Mouse (Mus musculus): ENCODE measurements around the gene Nhlh1.

The Nhlh1 gene

GRCm38 (mm10) chr1:172057491-172057921 lies at the start of gene Nhlh1:
Nhlh1 (minus strand) TSS chr1:172057573.
- DNase-seq (ENCODE audit: low read depth, low spot score), result no peak

DNA sequence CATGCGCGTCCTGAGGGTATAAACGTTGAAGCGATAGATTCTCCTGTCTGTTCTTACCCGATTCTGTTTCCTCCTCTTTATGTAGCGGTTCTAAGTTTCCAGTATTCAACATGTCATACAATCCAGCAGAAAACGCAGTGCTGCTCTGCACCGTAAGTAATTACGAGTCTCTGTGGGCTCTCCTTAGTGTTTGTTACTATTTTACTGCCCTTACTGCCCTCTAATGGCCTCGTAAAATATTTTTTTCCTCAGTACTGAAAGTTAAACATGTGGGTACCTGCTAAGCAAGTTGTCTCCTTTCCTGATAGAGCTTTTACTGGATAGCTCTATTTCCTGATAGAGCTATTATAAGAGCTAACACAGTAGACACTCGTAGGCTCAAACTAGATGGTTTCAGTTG lies 47.7 kb upstream of the Nhlh1 start:
- no peak for DNase-seq (ENCODE audit: low read depth, low spot score)

- DNase-seq (ENCODE audit: low read depth, low spot score), result no peak
Measured at GRCm38 (mm10) chr1:172103619-172104018, 46.2 kb upstream of the Nhlh1 start.

- no peak for DNase-seq (ENCODE audit: low read depth, low spot score)
Measured at GRCm38 (mm10) chr1:172099325-172100033, 42.1 kb upstream of the Nhlh1 start.

- no peak for DNase-seq (ENCODE audit: low read depth, low spot score)
Measured at GRCm38 (mm10) chr1:172095202-172095601, 37.8 kb upstream of the Nhlh1 start.

- DNase-seq (ENCODE audit: low read depth, low spot score), result no peak
Measured at GRCm38 (mm10) chr1:172094295-172094694, 36.9 kb upstream of the Nhlh1 start.

- DNase-seq (ENCODE audit: low read depth, low spot score), result no peak
Measured at GRCm38 (mm10) chr1:172093522-172093921, 36.1 kb upstream of the Nhlh1 start.

DNA sequence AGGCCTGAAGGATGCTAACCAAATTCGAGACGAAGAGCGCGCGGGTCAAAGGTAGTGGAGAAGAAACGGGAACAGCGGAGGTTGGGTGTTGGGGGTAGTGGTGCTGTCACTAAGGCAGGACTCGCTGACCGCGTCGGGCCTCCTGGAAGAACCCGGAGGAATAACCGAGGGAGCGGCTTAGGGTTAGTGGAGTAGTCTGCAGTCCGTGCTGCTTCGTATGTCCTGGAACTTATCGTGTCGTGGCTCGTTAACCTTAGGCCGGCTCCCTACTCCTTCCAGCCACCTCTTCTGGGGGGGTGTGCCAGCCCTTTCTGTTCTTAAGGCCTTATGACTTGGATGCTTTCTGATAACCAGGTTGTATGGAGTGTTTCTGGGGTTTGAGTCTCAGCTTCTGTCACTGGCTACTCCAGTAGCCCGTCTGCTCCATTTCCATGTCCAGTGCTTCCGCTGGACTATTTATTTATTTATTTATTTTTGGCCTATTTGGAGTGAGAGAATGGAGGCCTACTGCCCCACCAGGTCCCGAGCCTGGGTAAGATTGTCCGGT lies 25.6 kb upstream of the Nhlh1 start:
- no peak for DNase-seq (ENCODE audit: low read depth, low spot score)

DNA sequence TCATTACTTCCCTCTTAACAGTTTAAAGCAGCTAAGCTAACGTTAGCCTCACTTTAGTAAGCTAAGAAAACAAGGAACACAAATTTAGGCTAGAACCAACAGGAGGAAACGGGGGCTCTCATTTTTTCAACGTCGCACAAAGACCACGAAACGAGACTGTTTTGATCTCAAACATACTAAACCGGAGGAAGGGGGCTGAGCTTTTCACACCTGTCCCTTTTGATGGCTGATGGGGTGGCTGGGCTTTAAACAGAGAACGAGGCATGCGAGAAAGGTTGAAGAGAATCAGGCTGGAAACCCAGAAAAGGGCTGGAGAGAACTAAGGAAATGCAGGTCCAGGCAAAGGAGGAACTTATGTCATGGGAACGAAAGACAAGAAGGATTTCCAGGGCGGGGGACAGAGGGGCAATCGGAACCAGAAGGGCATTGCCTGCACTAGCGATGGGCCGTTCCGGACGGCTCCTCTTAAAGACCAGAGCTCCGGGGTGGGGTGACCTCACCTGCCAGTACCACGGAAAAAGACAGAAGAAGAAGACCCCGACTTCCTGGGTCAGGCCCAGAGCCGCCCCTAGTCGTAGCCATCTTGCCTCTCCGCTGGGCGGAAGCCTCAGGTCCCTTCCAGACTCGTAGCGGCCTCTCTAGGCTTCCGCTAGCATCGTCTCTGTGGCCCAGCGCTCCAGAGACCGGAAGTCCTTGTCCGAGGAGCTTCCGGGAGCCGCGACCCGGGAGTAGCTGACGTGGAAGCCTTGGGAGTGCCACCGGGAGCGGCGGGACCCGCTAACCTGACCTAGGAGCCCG lies 24.9 kb upstream of the Nhlh1 start, which contains the start of the genes Copa and Ncstn:
TSS of gene Copa (plus strand) at position 429 of the 798 bp plus-strand sequence.
TSS of gene Ncstn (minus strand) at position 695 of the 798 bp plus-strand sequence.
- DNase-seq (ENCODE audit: low read depth, low spot score), result peak; percentile 74

DNA sequence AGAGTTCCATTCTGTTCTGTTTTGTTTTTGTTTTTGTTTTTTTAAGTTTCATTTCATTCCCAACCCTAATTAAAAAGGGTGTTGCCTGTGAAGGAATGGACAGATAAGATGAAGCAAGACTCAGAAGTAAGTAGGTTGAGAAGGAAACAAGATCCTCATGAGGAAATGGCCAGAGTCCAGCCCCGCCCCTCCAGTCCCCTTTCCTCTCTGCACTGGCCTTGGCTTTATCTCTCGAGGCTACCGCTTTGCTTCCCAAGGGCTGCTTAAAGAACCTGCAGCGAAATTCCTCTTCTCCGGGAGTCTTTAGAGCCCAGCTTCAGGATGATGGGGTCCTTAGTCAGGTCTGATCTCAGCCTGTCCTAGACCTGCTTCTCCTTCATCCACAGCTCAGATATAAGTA lies 20.6 kb upstream of the Nhlh1 start:
- DNase-seq (ENCODE audit: low read depth, low spot score), result no peak

DNA sequence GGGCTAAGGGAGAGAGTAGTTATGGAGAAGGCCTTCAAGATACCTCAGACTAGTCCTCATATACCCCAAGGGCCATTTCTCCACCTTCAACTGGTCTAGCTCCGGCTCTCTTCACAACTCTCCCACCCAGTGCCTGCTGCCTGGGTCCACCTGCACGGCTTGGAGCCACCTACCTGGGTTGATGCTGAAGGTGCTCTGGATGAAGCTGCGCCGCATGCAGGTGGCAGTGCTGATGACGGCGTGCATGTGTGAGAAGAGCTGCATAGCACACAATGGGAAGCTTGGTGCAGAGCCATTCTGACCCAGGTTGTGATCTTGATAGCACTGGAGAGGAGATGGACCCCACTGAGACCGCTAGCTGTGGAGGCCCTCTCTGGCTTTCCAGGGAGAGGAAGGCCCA lies 15.2 kb upstream of the Nhlh1 start:
- DNase-seq (ENCODE audit: low read depth, low spot score), result no peak

DNA sequence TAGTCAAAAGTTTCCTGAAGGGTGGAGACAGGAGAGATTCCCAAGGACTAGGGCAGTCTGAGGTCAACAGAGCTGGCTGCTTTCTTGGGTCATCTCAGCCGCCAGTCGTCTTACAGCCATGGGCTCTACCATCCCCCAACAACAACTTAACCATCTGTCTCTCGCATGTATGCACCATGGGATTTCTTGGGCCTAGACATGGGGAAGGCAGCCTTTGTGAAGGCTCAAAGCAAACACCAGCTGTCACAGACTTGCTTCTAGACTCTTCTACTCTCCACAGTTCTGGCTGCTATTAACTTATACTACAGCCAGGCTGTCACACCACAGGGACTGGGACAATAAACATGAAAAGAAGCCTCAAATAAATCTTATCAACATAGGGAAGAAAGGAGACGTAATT lies 14.2 kb upstream of the Nhlh1 start:
- no peak for DNase-seq (ENCODE audit: low read depth, low spot score)

DNA sequence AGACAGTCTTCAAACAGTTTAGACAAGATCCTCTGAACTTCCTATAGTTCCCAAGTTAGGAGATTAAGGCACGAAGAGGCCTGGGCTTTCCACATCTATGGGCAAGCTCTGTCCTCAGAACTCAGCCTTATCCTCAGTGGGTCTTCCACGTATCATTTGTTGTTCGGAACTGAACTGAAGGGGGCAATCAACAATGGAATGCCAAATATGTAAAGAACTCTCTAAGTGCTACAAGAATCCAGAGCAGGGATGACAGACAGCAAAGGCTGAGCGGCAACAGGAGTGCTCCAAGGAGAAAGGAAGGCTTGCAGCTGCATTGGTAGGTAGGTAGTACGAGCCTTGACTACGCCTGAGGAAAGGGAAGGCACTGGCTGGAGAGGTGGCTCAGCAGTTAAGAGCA lies 12.9 kb upstream of the Nhlh1 start:
- DNase-seq (ENCODE audit: low read depth, low spot score), result no peak

GRCm38 (mm10) chr1:172064613-172065141 lies 7.3 kb upstream of the Nhlh1 start:
- DNase-seq (ENCODE audit: low read depth, low spot score), result no peak

DNA sequence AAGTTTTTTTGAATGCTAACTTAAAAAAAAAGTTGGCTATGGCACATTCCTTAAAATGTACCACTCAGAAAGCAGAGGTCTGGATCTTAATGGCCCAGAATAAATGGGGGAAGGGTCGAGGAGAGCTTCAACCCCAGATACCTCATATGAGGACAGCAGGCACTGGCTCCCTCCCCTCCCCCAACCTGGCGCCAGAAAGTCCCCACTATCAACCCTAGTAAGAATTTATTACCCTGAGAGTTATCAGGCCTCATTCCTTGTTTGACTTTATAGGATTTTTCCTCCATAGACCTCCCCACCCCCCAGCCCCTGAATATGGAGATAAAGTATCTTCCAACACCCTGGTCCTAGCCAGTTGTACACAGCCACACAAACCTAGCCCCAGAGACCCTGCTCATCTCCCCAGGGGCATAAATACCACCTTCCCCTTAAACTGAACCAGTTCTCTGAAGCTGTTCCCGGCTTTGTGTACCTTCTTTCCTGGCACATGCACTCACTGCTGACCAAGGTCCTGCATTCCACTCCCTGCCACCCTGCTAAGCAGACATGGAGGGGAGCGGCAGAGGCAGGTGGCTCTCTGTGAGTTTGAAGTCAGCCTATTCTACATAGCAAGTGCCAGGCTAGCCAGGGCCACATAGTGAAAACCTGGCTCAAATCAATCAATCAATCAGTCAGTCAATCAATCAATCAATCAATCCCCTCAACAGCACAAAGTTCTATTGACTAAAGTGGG lies 6.1 kb upstream of the Nhlh1 start:
- DNase-seq (ENCODE audit: low read depth, low spot score), result no peak

GRCm38 (mm10) chr1:172062101-172062500 lies 4.7 kb upstream of the Nhlh1 start:
- no peak for DNase-seq (ENCODE audit: low read depth, low spot score)

DNA sequence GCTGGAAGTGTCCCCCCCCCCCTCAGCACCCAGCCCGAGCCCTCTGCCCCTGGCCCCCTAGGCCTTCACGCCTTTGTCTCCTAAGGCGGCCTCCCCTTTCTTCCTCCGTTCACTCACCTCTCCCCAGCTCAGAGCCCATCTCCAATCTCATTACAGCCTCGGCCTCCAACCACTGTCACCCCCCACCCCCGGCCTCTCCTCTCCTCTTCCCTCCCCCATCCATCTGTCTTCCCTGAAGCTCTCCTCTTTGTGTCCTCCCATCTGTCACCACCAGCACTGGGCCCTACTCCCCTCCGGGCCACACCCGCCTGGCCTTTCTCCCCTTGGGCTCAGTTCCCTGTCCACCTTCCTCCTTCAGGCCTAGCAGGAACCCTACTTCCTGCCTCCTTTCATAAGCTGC lies 3.8 kb upstream of the Nhlh1 start:
- DNase-seq (ENCODE audit: low read depth, low spot score), result no peak

- no peak for DNase-seq (ENCODE audit: low read depth, low spot score)
Measured at GRCm38 (mm10) chr1:172060659-172061058, 3.3 kb upstream of the Nhlh1 start.

GRCm38 (mm10) chr1:172058874-172059273 lies 1.5 kb upstream of the Nhlh1 start:
- DNase-seq (ENCODE audit: low read depth, low spot score), result no peak

- DNase-seq (ENCODE audit: low read depth, low spot score), result no peak
Measured at GRCm38 (mm10) chr1:172058321-172058720, 948 bp upstream of the Nhlh1 start.

DNA sequence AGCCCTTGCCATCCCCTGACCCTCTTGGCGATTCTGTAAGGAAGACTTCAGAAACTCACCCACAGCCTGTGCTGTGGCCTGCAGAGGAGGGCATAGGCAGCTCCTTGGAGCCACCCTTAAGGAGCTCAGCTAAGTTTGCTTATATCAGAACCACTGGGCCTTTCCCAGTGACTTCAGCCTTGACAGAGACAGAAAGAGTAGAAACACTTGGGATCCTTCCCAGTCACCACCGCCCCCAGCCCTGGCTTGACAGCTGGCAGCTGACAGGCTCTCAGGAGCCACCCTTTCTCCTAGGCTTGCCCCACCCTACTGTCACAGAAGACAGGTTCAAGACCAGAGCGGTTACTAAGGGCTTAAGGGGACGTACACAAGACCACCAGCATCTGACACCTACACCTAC lies 1.1 kb downstream of the Nhlh1 start:
- no peak for DNase-seq (ENCODE audit: low read depth, low spot score)
